Mouse (Mus musculus) E14TG2a.4 (cell line): Measurements from ENCODE around the gene Lgi4.

Experiments used
- H3K27me3 ChIP-seq: 2 replicates; pipeline ENCODE4 v1.6.1; 2014; ENCODE audit warnings: low read length, control low read depth; ENCODE audit not compliant: insufficient read depth
- H3K36me3 ChIP-seq: 2 replicates; pipeline ENCODE4 v1.6.1; 2014; ENCODE audit warnings: low read length, control low read depth; ENCODE audit not compliant: insufficient read depth
- H3K4me1 ChIP-seq: replicated peaks from 2 replicates; pipeline ENCODE4 v1.6.1; 2014; ENCODE audit warnings: low read depth, low read length, control low read depth
- H3K4me3 ChIP-seq: replicated peaks from 2 replicates; pipeline ENCODE4 v1.5.1; 2014; ENCODE audit warnings: mild to moderate bottlenecking, low read length
- H3K9me3 ChIP-seq: 2 replicates; pipeline ENCODE4 v1.6.1; 2014; ENCODE audit warnings: low read length, control low read depth
- CTCF ChIP-seq: conservative IDR thresholded peaks from 2 replicates; pipeline ENCODE4 v1.5.1; 2014; ENCODE audit warnings: low read length
- NANOG ChIP-seq: IDR thresholded peaks from 2 replicates; pipeline ENCODE4 v1.6.1; 2014; ENCODE audit warnings: borderline replicate concordance, low read length, mixed read lengths
- POU5F1 ChIP-seq: IDR thresholded peaks from 2 replicates; pipeline ENCODE4 v1.6.1; 2014; ENCODE audit warnings: low read length, borderline replicate concordance

Gene Lgi4

GRCm38 (mm10) chr7:31035291-31035690 is 23.9 kb upstream of the Lgi4 start:
- peaks cover 41% of the 10 kb centered on the region for H3K4me1 ChIP-seq
- H3K9me3 ChIP-seq, result no peaks in the 10 kb centered on the region
- peaks cover 10% of the 10 kb centered on the region for H3K27me3 ChIP-seq
- no peaks in the 10 kb centered on the region for H3K36me3 ChIP-seq
- H3K4me3 ChIP-seq, result no peak overlapping the region
- TF ChIP-seq POU5F1 (no peak), NANOG (no peak), CTCF (no peak)

- peak overlapping the region; percentile 20; the same call in 1 of the 2 replicates for H3K4me3 ChIP-seq
- peaks cover 26% of the 10 kb centered on the region for H3K27me3 ChIP-seq
- TF ChIP-seq POU5F1 (no peak), NANOG (no peak), CTCF (no peak)
- H3K9me3 ChIP-seq, result no peaks in the 10 kb centered on the region
- no peaks in the 10 kb centered on the region for H3K36me3 ChIP-seq
- peaks cover 50% of the 10 kb centered on the region for H3K4me1 ChIP-seq
Observed at GRCm38 (mm10) chr7:31036917-31037316, 22.2 kb upstream of the Lgi4 start.

GRCm38 (mm10) chr7:31037675-31038074 is 21.5 kb upstream of the Lgi4 start:
- Histone ChIP-seq H3K4me1 (peaks cover 50% of the 10 kb centered on the region), H3K27me3 (peaks cover 33% of the 10 kb centered on the region), H3K36me3 (no peaks in the 10 kb centered on the region), H3K9me3 (no peaks in the 10 kb centered on the region), H3K4me3 (no peak overlapping the region)
- TF ChIP-seq NANOG (no peak), CTCF (no peak), POU5F1 (no peak)

GRCm38 (mm10) chr7:31039011-31039410 is 20.1 kb upstream of the Lgi4 start:
- Histone ChIP-seq H3K27me3 (peaks cover 47% of the 10 kb centered on the region), H3K4me3 (no peak overlapping the region), H3K4me1 (peaks cover 46% of the 10 kb centered on the region), H3K9me3 (no peaks in the 10 kb centered on the region), H3K36me3 (no peaks in the 10 kb centered on the region)
- TF ChIP-seq NANOG, result no peak
- no peak for TF ChIP-seq POU5F1
- no peak for TF ChIP-seq CTCF

GRCm38 (mm10) chr7:31040281-31041022 is 18.7 kb upstream of the Lgi4 start:
- Histone ChIP-seq H3K36me3 (no peaks in the 10 kb centered on the region), H3K9me3 (no peaks in the 10 kb centered on the region), H3K4me3 (no peak overlapping the region), H3K27me3 (peaks cover 61% of the 10 kb centered on the region), H3K4me1 (peaks cover 39% of the 10 kb centered on the region)
- TF ChIP-seq POU5F1 (no peak), NANOG (no peak)

GRCm38 (mm10) chr7:31041023-31041407 is 18.1 kb upstream of the Lgi4 start:
- H3K9me3 ChIP-seq, result no peaks in the 10 kb centered on the region
- peaks cover 64% of the 10 kb centered on the region for H3K27me3 ChIP-seq
- H3K36me3 ChIP-seq, result no peaks in the 10 kb centered on the region
- H3K4me3 ChIP-seq, result peak overlapping the region; percentile 68
- TF ChIP-seq NANOG (no peak), POU5F1 (no peak), CTCF (no peak)
- peaks cover 39% of the 10 kb centered on the region for H3K4me1 ChIP-seq

- no peaks in the 10 kb centered on the region for H3K36me3 ChIP-seq
- TF ChIP-seq CTCF (no peak), NANOG (no peak), POU5F1 (no peak)
- H3K4me1 ChIP-seq, result peaks cover 35% of the 10 kb centered on the region
Observed at GRCm38 (mm10) chr7:31041662-31042315, 17.4 kb upstream of the Lgi4 start.

GRCm38 (mm10) chr7:31042431-31042910 is 16.7 kb upstream of the Lgi4 start, which contains the start of gene Fxyd5:
TSS of gene Fxyd5 (minus strand) at chr7:31042481.
- peaks cover 78% of the 10 kb centered on the region for H3K27me3 ChIP-seq
- no peaks in the 10 kb centered on the region for H3K36me3 ChIP-seq
- H3K9me3 ChIP-seq, result no peaks in the 10 kb centered on the region
- peaks cover 35% of the 10 kb centered on the region for H3K4me1 ChIP-seq
- H3K4me3 ChIP-seq, result peak within 1 kb of the TSS; percentile 68
- TF ChIP-seq POU5F1 (no peak), CTCF (no peak), NANOG (no peak)

More at GRCm38 (mm10) chr7:31041662-31042315, 17.4 kb upstream of the Lgi4 start:
- Histone ChIP-seq H3K9me3 (no peaks in the 10 kb centered on the region), H3K4me3 (peak overlapping the region; percentile 68), H3K27me3 (peaks cover 72% of the 10 kb centered on the region)
